Mouse (Mus musculus): ENCODE results near the gene Oas3. TPM values are rescaled to one million over a fixed set of nuclear protein-coding genes. Genes with fewer than 3 reads are reported as not detected.
"Not testable (repeated sequence)": the region's sequence is repeated elsewhere in the genome, so short reads cannot be mapped to it uniquely, and the experiment has no call there.

Oas3 gene
- 0.09 and 0.12 TPM in 2 replicates for polyA plus RNA-seq (2016; fragmentation: Nextera tagmentation; extraction: Ambion mirVana)

- 86% methylated on average over 9 of the region's 9 CpGs for WGBS
- no peak within 1 kb of the TSS for H3K9ac ChIP-seq
- no peaks in the 10 kb centered on the region for H3K4me1 ChIP-seq
- no peak for ATAC-seq (ENCODE audit: low FRiP score)
- no peaks in the 10 kb centered on the region for H3K9me3 ChIP-seq
- no peak within 1 kb of the TSS for H3K27ac ChIP-seq
- no peak within 1 kb of the TSS for H3K4me3 ChIP-seq (replicated peaks)
- no peak within 1 kb of the TSS for H3K4me2 ChIP-seq
- peaks cover 6% of the 10 kb centered on the region; the same call in 1 of the 2 replicates for H3K27me3 ChIP-seq
- no peaks in the 10 kb centered on the region for H3K36me3 ChIP-seq (replicated peaks)
These were observed at the start of gene Oas3 for GRCm38 (mm10) chr5:120777478-120777877. TSS of gene Oas3 (minus strand) at chr5:120777661.

GRCm38 (mm10) chr5:120818999-120819398, 41.5 kb upstream of the Oas3 start:
- ATAC-seq (ENCODE audit: low FRiP score): no peak

GRCm38 (mm10) chr5:120815949-120816348, 38.5 kb upstream of the Oas3 start:
- Histone ChIP-seq H3K9ac (no peak overlapping the region), H3K9me3 (peaks cover 19% of the 10 kb centered on the region; the same call in 1 of the 2 replicates), H3K4me2 (no peak overlapping the region), H3K4me1 (peaks cover 13% of the 10 kb centered on the region), H3K36me3 (replicated peaks) (no peaks in the 10 kb centered on the region), H3K4me3 (replicated peaks) (no peak overlapping the region), H3K27ac (no peak overlapping the region), H3K27me3 (no peaks in the 10 kb centered on the region)
- WGBS: 68% methylated on average over 3 of the region's 3 CpGs
- ATAC-seq (ENCODE audit: low FRiP score): no peak

More at GRCm38 (mm10) chr5:120818999-120819398, 41.5 kb upstream of the Oas3 start:
- Histone ChIP-seq H3K9me3 (peaks cover 19% of the 10 kb centered on the region; the same call in 1 of the 2 replicates), H3K27me3 (no peaks in the 10 kb centered on the region), H3K4me3 (replicated peaks) (no peak overlapping the region), H3K27ac (no peak overlapping the region), H3K4me2 (no peak overlapping the region), H3K9ac (no peak overlapping the region), H3K36me3 (replicated peaks) (no peaks in the 10 kb centered on the region), H3K4me1 (no peaks in the 10 kb centered on the region)

GRCm38 (mm10) chr5:120813023-120813422, 35.6 kb upstream of the Oas3 start:
- Histone ChIP-seq H3K9me3 (no peaks in the 10 kb centered on the region), H3K4me2 (peak overlapping the region; percentile 48; the same call in 1 of the 2 replicates), H3K9ac (no peak overlapping the region), H3K4me3 (replicated peaks) (peak overlapping the region; percentile 24; the same call in 1 of the 2 replicates), H3K36me3 (replicated peaks) (no peaks in the 10 kb centered on the region), H3K27ac (no peak overlapping the region), H3K27me3 (no peaks in the 10 kb centered on the region), H3K4me1 (peaks cover 13% of the 10 kb centered on the region)
- no peak for ATAC-seq (ENCODE audit: low FRiP score)
- 89% methylated on average over 6 of the region's 6 CpGs for WGBS

DNA sequence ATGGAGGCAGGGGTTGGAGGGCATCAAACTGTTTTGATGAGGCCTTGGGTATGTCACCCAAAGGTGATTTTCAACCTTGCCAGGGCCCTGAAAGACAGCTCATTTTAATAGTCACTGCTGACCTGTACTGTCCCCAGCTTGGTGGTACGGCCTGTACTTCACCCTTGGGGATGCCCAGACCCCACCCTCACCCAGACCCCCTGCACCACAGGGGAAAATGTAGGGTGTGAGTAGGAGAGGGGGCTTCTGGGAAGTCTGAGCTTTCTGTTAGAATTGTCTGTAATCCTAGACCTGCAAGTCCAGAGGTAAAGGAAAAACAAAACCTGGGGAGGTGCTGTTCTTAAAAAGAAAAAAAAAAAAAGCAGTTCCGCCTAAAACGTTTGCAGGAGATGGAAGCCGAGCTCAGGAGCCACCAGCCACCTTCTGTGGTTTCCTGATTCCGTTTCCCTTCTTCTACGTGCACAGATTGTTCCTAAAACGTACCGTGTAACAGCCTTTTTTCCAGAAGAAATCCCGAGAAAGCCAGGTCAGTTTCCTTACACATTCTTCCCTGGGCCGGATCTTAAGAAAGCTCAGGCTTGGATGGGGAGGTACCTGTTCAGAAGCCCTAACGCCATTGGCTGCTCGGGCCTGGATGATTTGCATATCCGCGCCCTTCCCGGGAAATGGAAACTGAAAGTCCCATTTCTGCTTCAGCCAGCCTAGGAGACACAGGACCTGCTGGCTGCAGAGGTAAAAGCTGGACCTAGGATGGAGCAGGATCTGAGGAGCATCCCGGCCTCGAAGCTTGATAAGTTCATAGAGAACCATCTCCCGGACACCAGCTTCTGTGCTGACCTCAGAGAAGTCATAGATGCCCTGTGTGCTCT, 34.7 kb upstream of the Oas3 start, which contains the start of gene Oas1c:
Gene Oas1c (minus strand): TSS at position 564 of the 869 bp plus-strand sequence.
- peak within 1 kb of the TSS; percentile 24 for H3K4me3 ChIP-seq (replicated peaks)
- H3K27me3 ChIP-seq: no peaks in the 10 kb centered on the region
- peak within 1 kb of the TSS; percentile 46; the same call in 1 of the 2 replicates for H3K27ac ChIP-seq
- H3K36me3 ChIP-seq (replicated peaks): no peaks in the 10 kb centered on the region
- peak within 1 kb of the TSS; percentile 22 for H3K9ac ChIP-seq
- peak; percentile 68 for ATAC-seq (ENCODE audit: low FRiP score)
- H3K4me1 ChIP-seq: peaks cover 13% of the 10 kb centered on the region
- no peaks in the 10 kb centered on the region for H3K9me3 ChIP-seq
- H3K4me2 ChIP-seq: peak within 1 kb of the TSS; percentile 48
- WGBS: 5% methylated on average over 18 of the region's 18 CpGs

- ATAC-seq (ENCODE audit: low FRiP score): no peak
- no peaks in the 10 kb centered on the region for H3K9me3 ChIP-seq
- peaks cover 13% of the 10 kb centered on the region for H3K4me1 ChIP-seq
- H3K4me2 ChIP-seq: no peak overlapping the region
- H3K4me3 ChIP-seq (replicated peaks): no peak overlapping the region
- H3K9ac ChIP-seq: no peak overlapping the region
- H3K36me3 ChIP-seq (replicated peaks): no peaks in the 10 kb centered on the region
- no peaks in the 10 kb centered on the region for H3K27me3 ChIP-seq
- 41% methylated on average over 6 of the region's 6 CpGs for WGBS
- H3K27ac ChIP-seq: no peak overlapping the region
These were observed 31.7 kb upstream of the Oas3 start for GRCm38 (mm10) chr5:120809171-120809570.

DNA sequence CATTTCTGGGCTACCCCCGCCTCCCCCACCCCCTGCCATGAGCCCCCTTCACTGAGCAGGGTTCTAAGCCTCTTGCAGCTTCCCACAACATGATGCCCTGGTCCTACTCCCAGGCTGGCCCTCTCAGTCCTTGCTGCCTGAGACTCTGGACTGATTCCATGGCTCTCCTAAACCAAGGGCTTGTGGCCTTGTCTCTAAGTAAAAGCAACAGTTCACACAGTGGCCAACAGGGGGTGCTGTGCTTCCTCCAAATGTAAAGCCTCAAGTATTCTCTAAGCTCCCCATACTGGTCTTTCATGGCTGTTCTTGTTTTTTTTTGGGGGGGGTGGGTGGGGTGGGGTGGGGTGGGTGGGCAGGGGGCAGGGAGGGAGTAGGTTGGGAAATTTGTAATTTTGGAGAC, 29.0 kb upstream of the Oas3 start:
- Histone ChIP-seq H3K27ac (no peak overlapping the region), H3K4me2 (no peak overlapping the region), H3K9ac (no peak overlapping the region), H3K36me3 (replicated peaks) (no peaks in the 10 kb centered on the region), H3K4me1 (no peaks in the 10 kb centered on the region), H3K9me3 (no peaks in the 10 kb centered on the region), H3K27me3 (no peaks in the 10 kb centered on the region), H3K4me3 (replicated peaks) (no peak overlapping the region)
- no peak for ATAC-seq (ENCODE audit: low FRiP score)
- WGBS: 82% methylated on average over 1 of the region's 1 CpGs

DNA sequence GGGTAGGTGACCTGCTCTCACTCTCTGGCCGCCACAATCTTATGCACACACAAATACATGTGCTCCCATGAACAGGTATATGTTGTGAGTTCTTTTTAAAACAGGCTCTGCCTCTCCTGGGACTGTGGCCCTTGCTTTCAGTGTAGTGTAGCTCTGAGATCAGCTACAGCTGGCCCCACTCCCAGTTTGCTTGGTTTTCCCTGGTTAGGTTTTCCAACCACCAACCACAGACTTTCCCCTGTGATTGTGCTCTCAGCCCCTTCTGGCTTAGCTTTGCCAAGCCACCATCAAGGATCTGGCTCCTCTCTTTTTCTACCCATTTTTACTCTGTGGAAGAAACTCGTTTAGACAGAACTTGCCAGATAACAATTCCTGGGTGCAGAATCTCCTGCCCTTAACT, 26.1 kb upstream of the Oas3 start:
- no peak for ATAC-seq (ENCODE audit: low FRiP score)
- Histone ChIP-seq H3K4me3 (replicated peaks) (no peak overlapping the region), H3K36me3 (replicated peaks) (no peaks in the 10 kb centered on the region), H3K4me1 (no peaks in the 10 kb centered on the region), H3K27ac (no peak overlapping the region), H3K27me3 (no peaks in the 10 kb centered on the region), H3K4me2 (no peak overlapping the region), H3K9me3 (no peaks in the 10 kb centered on the region), H3K9ac (no peak overlapping the region)
- WGBS: 72% methylated on average over 2 of the region's 2 CpGs

GRCm38 (mm10) chr5:120798943-120799342, 21.5 kb upstream of the Oas3 start:
- not testable (repeated sequence) for H3K9ac ChIP-seq; H3K27me3 ChIP-seq; ATAC-seq (ENCODE audit: low FRiP score); H3K9me3 ChIP-seq; H3K4me2 ChIP-seq; H3K27ac ChIP-seq; H3K4me3 ChIP-seq (replicated peaks); H3K4me1 ChIP-seq; H3K36me3 ChIP-seq (replicated peaks)
- WGBS: 63% methylated on average over 2 of the region's 2 CpGs

DNA sequence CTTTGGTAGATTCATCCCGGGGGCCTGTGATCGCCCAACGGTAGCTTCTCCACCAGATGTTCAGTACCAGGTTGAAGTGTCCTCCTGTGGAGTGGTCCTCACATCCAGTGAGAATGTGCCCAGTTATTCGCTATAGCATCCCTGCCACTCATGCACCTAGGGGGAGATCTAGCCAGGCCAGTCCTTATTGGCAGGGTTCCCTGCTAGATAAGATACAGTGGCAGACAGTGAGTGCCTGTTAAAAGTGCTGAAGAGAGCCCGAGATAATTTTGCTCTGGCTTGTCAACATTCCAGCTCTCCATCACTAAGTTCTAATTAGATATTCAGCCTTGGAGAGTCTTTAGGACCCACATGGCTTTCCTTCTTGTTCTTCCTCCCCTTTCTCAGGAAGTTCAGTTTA, 20.7 kb upstream of the Oas3 start:
- H3K27ac ChIP-seq; H3K4me1 ChIP-seq; ATAC-seq (ENCODE audit: low FRiP score); H3K9me3 ChIP-seq; H3K9ac ChIP-seq; H3K36me3 ChIP-seq (replicated peaks); H3K4me2 ChIP-seq; H3K27me3 ChIP-seq; H3K4me3 ChIP-seq (replicated peaks): not testable (repeated sequence)
- 89% methylated on average over 5 of the region's 5 CpGs for WGBS

DNA sequence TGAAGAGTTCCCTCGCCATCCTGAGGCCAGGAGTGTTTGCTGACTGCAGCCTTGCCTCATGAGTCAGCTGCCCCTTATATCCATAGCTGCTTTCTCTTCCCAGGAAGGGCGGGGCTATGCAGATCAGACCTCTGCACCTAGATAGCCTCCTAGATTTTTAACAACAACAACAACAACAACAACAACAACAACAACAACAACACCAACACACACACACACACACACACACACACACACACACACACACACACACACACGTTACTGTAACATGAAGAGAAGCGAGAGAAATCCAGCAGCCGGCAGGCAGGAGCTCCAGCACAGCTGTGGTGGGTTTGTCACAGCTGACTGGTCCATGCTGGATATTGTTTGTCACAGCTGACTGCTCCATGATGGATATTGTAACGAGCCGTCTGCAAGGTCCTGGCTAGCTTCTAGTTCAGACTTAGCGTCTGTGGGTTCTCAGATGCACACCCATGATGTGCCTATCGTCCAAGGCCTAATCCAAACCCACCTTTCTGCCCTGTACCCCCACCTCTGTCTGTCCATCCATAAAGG, 18.1 kb upstream of the Oas3 start, which contains the start of gene Oas1e:
Gene Oas1e (minus strand): TSS at position 51 of the 555 bp plus-strand sequence.
- not testable (repeated sequence) for ATAC-seq (ENCODE audit: low FRiP score); H3K27me3 ChIP-seq; H3K4me2 ChIP-seq; H3K36me3 ChIP-seq (replicated peaks); H3K4me1 ChIP-seq; H3K4me3 ChIP-seq (replicated peaks); H3K9me3 ChIP-seq; H3K9ac ChIP-seq; H3K27ac ChIP-seq
- 75% methylated on average over 9 of the region's 9 CpGs for WGBS

DNA sequence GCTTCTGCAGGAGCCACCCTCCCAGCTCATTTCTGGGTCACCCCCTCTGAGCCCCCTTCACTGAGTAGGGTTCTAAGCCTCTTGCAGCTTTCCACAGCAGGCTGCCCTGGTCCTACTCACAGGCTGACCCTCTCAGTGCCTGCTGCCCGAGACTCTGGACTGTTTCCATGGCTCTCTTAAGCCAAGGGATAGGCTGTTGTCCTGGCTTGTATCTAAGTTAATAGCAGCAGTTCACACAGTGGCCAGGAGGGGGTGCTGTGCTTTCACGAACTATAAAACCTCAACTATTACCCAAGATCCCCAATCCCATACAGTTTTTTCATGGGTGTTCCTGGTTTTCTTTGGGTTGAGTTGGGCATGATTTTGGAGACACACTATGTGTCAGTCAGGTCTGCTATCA, 15.6 kb upstream of the Oas3 start:
- Histone ChIP-seq H3K36me3 (replicated peaks) (no peaks in the 10 kb centered on the region), H3K4me1 (no peaks in the 10 kb centered on the region), H3K4me3 (replicated peaks) (no peak overlapping the region), H3K4me2 (no peak overlapping the region), H3K27ac (no peak overlapping the region), H3K9me3 (no peaks in the 10 kb centered on the region), H3K27me3 (no peaks in the 10 kb centered on the region), H3K9ac (no peak overlapping the region)
- ATAC-seq (ENCODE audit: low FRiP score): no peak
- WGBS: 29% methylated on average over 2 of the region's 2 CpGs
